Mouse (Mus musculus): ENCODE results near the gene Hpgd.
"Not testable (repeated sequence)": the region's sequence is repeated elsewhere in the genome, so short reads cannot be mapped to it uniquely, and the experiment has no call there.

Hpgd gene

DNA sequence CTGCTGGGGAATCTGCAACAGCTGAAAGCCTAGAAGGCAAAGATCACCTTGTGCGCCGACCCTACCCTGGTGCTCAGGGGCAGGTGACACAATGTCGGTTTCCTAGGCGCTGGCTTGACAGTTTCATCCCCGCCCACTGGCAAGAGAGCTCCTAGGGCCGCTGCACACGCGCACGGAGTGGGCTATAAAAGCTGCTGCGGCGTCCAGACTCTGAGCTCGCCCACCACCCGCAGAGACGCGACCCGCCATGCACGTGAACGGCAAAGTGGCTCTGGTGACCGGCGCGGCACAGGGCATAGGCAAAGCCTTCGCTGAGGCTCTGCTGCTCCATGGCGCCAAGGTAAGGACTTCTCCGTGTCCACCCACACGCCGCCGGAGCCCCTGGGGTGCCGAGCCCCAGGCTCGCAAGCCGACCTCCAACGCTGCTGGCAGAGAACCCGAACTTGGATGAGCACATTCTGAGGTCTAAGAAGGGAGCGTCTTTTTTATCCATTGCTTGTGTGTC is at the start of gene Hpgd:
TSS of gene Hpgd (plus strand) at position 213 of the 505 bp plus-strand sequence.
- in situ Hi-C loops (cut with MboI; ENCODE audit: low pct_unique_long_range_greater_than_20kb in 1 of 2, low sequenced_read_pairs in 2 of 2, unreplicated experiment in 1 of 2): no loop called here

DNA sequence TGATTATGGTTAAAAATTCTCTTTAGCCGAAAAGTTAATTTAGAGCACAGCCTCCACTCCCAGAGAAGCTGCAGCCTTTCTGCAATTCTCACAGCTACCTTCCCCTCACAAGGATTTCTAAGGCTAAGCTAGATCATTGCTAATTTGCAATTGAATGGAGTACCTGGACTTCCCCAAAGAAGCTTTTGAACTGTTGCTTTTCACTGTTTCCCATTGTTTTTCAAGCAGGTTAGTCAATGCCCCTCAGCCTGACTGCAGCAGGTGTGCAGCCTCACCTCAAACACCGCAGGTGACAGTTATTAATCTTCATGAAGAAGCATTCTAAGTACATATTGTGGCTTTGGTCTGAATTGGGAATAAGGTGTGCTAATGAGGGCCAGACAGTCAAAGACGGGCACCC is 42.7 kb upstream of the Hpgd start:
- in situ Hi-C loops (cut with MboI; ENCODE audit: low pct_unique_long_range_greater_than_20kb in 1 of 2, low sequenced_read_pairs in 2 of 2, unreplicated experiment in 1 of 2): not testable (repeated sequence)

DNA sequence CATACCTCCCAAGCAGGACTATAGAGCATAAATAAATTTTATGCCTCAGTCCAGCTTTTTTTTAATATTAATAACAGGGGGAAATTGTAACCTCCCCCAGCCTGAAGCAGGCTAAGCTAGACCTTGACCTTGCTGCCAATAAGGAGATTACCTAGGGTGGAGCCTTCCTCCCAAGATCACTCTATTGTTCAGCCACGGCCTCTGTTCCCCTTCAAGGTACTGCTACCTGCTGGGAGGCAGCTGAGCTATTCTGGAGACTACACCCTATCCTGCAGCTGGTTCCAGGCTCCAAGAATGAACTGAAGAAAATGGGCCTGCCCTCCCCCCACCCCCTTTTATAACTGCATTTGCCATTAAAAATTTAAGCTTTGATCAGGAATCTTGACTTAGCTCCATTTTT is 42.1 kb upstream of the Hpgd start:
- in situ Hi-C loops (cut with MboI; ENCODE audit: low pct_unique_long_range_greater_than_20kb in 1 of 2, low sequenced_read_pairs in 2 of 2, unreplicated experiment in 1 of 2): no loop called here

DNA sequence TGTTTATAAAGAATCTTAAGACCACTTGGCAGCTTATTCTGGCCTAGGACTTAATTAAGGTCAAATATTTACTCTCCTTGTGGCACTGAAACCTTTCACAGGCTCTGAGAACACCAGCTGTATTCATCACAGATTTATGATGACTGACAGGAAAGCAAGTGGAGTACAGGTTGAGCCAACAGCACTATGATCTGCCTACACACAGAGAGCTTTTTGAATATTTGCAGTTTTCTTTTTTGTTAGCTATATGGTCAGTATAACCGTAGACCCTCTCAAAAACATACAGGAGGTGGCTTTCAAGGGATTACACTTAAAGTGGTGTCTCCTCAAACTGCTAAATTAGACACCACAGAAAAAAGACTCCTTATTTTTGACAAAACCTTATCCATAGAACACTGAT is 33.2 kb upstream of the Hpgd start:
- in situ Hi-C loops (cut with MboI; ENCODE audit: low pct_unique_long_range_greater_than_20kb in 1 of 2, low sequenced_read_pairs in 2 of 2, unreplicated experiment in 1 of 2): no loop called here

DNA sequence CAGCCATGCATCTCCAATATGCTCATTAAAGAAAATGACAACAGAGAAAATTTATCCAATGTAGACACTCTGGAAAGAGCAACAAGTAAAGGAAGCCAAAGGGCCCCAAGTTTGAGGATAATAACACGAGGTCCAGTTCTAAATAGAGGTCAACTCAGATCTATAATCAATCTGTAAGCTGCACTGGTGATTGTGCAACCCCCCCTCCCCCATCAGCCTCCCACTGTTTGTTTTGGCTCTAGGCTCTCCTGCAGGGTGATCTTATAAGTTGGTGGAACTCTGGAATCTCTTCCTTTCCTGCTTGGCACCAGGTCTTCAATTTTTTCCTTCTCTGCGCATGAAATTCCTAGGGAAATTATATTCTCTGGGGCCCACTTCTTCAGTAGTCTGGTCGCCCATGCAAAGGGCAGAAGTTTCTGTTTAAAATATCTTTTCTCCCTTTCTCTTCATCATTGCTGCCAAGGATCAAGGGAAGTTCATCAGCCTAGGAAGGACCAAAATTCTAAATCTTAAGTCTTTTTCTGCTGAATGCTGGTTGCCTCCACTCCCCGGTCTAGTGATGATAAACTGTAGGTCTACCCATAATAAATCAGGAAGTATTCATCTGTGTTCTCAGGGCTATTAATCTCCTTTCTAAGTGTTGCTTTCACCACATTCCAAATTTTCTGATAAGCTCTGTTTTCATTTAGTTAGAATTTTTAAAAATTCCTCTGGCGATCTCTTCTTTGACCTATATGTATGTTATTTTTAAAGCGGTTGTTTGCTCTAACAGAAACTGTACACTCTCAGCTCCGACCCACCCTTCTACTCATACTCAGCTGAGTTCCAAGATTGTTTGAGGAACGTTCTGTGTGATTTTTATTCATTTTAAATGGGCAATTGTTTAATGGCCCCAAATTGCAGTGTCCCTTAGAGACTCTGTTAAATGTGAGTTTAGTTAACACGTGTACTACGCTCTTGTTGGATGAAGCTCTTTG is 24.4 kb upstream of the Hpgd start:
- in situ Hi-C loops (cut with MboI; ENCODE audit: low pct_unique_long_range_greater_than_20kb in 1 of 2, low sequenced_read_pairs in 2 of 2, unreplicated experiment in 1 of 2): no loop called here

DNA sequence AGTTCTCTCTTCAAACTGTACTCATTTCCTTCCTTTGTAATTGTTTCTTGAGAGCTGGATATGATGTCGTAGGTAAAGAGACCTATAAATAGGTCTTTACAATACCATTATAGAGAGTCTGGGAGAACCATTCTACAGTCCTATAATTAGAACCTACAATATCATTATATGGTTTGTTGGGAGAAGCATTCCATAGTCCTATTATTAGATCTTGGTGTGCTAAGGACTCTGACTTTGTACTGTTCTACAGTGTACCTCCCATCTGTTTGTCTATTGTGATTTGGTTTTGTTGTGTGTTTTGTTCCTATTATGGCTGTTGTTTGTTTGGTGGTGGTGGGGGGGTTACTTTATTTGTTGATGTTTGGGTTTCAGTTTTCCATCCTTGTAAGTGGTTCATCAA is 21.5 kb upstream of the Hpgd start:
- in situ Hi-C loops (cut with MboI; ENCODE audit: low pct_unique_long_range_greater_than_20kb in 1 of 2, low sequenced_read_pairs in 2 of 2, unreplicated experiment in 1 of 2): no loop called here

DNA sequence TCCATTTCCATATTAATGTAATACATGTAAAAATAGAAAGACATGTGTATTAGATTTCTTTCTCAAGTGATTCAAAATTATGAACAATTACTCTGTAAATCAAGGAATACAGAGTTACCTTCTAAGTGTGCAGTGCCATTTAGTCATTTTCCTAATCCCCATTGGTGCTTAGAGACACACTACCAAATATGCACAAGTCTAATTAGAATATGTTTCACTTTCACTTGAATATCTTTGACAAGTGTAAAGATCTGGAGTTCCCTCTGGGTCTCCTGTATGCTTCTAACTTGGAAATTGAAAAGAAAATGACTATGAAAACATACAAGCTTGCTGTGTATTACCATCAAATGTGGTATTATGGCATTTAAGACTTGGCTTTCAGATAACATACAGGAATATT is 19.1 kb upstream of the Hpgd start:
- in situ Hi-C loops (cut with MboI; ENCODE audit: low pct_unique_long_range_greater_than_20kb in 1 of 2, low sequenced_read_pairs in 2 of 2, unreplicated experiment in 1 of 2): no loop called here

DNA sequence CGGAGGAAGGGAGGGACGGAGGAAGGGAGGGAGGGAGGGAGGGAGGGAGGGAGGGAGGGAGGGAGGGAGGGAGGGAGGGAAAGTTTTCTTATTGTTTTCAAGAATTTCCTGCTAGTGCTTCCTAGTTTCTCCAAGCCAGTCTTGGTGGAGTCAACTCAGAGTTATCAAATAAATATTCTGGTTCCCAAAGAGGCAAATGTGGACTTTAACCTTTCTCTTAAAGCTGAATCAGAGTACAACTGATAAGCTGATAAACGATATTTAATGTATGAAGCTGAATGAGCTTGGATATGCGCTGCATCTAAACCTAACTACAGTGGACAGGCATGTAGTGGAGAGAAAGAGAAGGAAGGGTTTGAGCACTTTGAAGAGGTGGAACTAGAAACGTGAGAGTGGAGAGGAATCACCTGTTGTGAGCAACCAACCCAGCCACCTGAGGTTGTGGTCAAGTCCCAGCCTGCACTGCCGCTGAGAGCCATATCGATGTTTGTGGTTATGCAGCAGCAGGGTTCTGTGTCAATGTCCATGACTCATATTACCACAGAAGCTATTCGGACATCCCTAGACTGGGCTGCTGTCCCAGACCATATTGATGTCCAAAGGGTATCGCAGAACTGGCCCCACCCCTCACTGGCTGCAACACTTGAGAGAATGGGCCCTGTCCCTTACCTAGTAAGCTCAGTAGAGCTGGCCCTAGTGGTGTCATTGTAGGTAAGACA is 16.4 kb upstream of the Hpgd start:
- in situ Hi-C loops (cut with MboI; ENCODE audit: low pct_unique_long_range_greater_than_20kb in 1 of 2, low sequenced_read_pairs in 2 of 2, unreplicated experiment in 1 of 2): no loop called here

DNA sequence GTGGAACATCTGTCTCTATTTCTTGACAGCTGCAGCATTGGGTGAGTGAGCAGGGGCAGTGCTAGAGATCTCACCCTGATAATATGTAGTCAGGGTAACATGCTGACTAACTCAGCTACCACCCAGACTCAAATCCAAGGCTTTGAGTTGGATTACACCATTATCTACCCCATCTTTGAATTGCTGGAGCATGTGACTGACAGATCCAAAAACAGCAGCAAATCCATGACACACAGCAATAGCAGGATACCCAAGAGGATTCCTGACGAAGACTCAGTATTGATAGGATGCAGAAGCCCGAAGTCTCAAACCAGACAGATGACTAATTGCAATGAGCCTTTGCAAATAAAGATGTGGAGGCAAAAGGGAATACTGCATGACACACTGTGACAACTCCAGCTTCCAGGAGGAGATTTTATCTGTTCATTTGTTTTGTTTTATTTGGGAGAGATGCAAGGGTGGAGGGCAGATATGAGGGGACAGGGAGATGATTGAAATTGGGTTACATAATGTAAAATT is 15.8 kb upstream of the Hpgd start:
- in situ Hi-C loops (cut with MboI; ENCODE audit: low pct_unique_long_range_greater_than_20kb in 1 of 2, low sequenced_read_pairs in 2 of 2, unreplicated experiment in 1 of 2): no loop called here

DNA sequence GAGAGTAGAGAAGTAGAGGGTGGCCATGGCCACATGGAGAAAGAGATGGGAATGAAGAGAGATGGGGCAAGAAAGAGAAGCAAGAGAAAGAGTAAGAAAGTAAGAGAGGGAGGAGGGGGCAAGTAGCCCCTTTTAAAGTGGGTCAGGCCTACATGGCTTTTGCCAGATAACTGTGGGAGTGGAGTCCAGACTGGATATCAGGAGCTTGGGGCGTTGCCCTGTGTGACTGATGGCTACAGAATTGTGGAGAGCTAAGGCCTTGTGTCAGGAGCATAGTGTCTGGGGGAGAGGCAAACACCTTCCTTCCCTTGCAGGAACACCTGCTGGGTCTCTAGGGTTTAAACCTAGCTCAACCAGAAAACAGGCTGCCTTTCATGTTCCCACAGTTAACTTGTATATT is 10.4 kb upstream of the Hpgd start:
- in situ Hi-C loops (cut with MboI; ENCODE audit: low pct_unique_long_range_greater_than_20kb in 1 of 2, low sequenced_read_pairs in 2 of 2, unreplicated experiment in 1 of 2): no loop called here

DNA sequence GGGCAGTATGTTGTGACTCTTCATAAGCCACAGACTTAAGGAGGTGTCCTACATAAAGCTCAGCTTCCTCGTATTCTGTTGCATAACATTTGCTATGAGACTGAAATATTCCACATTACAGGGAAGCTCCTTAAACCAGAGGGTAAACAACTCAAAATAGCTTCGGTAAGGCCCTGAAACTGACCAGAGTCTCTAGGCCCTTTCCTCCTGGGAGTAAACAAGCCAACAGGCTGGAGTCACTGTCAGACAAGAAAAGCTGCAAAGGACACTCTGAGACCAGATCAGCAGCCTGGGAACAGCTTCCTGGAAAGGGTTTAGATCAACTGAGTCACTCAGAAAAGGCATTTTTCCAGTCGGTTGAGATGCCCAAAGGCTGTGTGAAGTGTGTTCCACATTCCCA is 9.4 kb upstream of the Hpgd start:
- in situ Hi-C loops (cut with MboI; ENCODE audit: low pct_unique_long_range_greater_than_20kb in 1 of 2, low sequenced_read_pairs in 2 of 2, unreplicated experiment in 1 of 2): no loop called here

DNA sequence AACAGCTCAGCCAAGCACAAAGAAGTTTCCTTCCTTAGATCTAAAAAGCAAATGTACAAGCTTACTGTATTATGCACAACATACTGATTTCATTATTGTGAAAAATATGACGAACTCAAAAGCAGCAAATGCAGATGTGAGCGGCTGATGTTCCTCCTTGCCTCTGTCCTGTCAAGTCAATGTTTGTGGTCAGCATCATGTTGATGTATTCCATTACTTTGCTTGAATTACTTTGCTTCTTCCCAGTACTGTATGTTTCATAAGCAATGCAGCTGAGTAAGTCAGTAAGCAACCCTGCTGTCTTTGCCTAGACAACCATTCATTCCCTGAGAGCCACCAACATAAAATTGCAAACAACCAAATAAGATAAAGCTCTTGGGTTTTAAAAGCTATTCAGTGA is 7.7 kb upstream of the Hpgd start:
- in situ Hi-C loops (cut with MboI; ENCODE audit: low pct_unique_long_range_greater_than_20kb in 1 of 2, low sequenced_read_pairs in 2 of 2, unreplicated experiment in 1 of 2): no loop called here

DNA sequence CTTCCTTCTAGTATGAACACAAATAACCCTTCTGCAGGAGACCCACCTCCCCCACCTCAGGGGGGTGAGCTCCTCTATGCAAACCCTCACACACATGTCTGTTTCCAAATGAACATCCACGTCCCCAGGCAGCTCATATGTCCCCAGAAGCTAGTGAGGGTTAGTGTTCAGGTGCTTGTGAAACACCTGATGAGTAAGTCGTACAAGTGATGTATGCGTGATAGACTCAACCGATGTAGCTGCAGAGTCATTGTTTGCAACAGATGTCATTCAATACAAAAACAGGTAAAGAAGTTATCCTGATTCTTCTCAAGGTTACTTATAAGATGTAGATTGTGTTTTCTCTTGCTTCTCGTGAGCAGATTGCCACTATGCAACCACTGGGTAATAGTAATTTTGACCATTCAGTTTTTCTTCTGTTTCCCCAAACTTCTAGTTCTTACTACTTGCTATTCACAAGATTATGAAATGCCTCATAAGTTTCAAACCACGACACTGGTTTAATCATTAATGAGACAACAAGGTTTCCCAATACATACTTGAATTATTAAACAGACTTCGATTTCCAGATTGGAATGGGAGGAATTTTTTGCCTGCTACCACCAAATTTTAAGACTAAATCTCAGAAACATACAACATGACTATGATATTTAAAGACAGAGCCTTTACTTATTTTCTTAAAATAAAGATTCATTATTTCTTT is 6.9 kb upstream of the Hpgd start:
- in situ Hi-C loops (cut with MboI; ENCODE audit: low pct_unique_long_range_greater_than_20kb in 1 of 2, low sequenced_read_pairs in 2 of 2, unreplicated experiment in 1 of 2): no loop called here

DNA sequence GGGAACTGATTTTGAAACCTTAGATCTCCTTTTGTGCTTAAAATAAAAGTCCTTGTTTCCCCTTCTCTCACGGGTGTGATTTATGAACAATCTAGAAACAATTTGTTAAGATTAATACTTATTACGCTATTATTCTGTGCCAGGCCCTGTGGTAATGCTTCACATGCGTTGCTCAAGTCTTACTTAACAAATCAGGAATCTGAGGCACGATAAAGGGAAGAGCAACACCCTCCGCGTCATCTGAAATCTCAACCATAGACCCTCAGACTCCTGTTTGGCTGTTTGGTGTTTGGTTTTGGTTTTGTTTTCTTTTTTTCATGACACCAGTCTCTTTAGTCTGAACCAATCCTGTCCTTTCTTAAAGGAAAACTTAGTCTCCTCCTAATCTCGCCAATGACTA is 2.1 kb upstream of the Hpgd start:
- in situ Hi-C loops (cut with MboI; ENCODE audit: low pct_unique_long_range_greater_than_20kb in 1 of 2, low sequenced_read_pairs in 2 of 2, unreplicated experiment in 1 of 2): no loop called here

DNA sequence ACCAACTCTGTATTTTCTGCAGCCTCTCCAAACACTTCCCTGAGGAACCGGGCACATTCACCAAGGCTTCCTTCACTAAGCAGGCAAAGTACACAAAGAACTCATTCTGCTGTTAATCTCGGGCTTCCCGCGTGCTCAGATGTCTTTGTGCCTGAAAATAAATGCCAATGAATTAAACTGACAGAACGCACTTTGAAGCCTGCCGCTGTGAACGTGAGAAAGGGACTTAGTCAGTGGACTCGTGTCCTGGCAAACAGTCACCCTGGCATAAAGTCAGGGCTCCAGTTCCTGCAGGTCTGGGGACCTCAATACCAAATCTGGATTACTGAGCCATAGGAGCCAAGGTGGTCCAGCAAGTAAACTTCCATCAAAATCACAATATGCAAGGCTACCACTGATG is 905 bp upstream of the Hpgd start:
- in situ Hi-C loops (cut with MboI; ENCODE audit: low pct_unique_long_range_greater_than_20kb in 1 of 2, low sequenced_read_pairs in 2 of 2, unreplicated experiment in 1 of 2): no loop called here

DNA sequence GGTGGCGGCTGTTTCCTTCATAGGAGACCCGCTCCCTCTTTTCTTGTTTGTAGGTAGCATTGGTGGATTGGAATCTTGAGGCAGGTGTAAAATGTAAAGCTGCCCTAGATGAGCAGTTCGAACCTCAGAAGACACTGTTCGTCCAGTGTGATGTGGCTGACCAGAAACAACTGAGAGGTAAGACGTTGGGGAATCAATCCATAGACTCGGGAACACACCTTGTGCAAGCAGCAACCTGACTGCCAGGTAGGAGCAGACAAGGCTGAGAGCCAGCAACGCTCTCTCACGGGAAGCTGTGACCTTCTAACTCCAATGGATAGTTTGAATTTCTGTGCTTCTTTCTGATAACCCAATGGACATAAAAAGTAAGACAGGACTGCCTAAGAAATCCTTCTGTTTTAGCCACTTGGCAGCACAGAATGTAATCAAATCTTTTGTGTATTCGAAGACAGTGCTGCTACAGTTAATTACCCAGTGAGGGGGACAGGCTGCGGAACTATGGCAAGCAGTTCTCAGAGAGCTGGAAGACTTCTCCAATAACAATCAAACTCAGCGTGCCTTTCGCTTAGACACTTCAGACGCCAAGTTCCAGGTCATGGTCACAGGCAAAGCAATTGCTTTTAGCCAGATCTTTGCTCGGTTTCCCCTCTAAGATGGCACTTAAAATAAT is 636 bp downstream of the Hpgd start:
- in situ Hi-C loops (cut with MboI; ENCODE audit: low pct_unique_long_range_greater_than_20kb in 1 of 2, low sequenced_read_pairs in 2 of 2, unreplicated experiment in 1 of 2): no loop called here

DNA sequence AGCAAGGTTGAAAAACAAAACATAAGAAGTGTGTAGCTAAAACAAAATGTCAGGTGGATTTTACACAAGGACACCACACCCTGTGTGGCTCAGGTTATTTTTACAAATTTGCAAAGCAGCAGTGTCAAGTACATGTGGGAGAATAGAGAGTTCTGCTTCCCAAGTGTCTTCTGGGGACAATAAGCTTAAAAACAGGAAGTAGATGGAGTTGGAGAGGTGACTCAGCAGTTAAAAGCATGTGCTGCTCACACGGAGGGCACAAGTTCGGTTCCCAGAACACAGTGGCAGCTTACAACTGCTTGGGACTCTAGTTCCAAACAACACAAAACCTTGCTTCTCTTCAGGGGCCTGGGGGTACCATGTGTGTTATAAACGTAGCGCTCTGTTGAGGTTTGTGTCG is 5.0 kb downstream of the Hpgd start:
- in situ Hi-C loops (cut with MboI; ENCODE audit: low pct_unique_long_range_greater_than_20kb in 1 of 2, low sequenced_read_pairs in 2 of 2, unreplicated experiment in 1 of 2): no loop called here

DNA sequence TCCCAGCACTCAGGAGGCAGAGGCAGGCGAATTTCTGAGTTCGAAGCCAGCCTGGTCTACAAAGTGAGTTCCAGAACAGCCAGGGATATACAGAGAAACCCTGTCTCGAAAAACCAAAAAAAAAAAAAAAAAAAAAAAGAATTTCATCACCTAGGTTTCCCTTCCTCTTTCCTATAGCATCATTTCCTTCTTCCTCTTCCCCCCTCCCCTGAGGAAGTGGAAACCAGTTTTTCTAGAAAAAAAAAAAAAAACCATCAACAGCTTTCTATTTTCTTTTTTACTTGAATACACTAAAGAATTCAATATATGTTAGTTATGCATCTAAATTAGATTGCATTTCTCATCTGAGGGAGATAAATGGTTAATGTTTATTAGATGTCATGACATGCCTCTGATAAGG is 6.9 kb downstream of the Hpgd start:
- in situ Hi-C loops (cut with MboI; ENCODE audit: low pct_unique_long_range_greater_than_20kb in 1 of 2, low sequenced_read_pairs in 2 of 2, unreplicated experiment in 1 of 2): not testable (repeated sequence)
